Mouse (Mus musculus): ENCODE data around the gene Grik2.

- TF ChIP-seq CTCF (IDR thresholded peaks at IDR 0.05; ENCODE audit: low read depth), result no peak
- TF ChIP-seq EP300 (optimal IDR thresholded peaks at IDR 0.05), result no peak
Observed at GRCm38 (mm10) chr10:49437057-49437456, 351.5 kb downstream of the Grik2 start.
